Mouse (Mus musculus) neutrophil, adult 65 days (primary cell): Measurements from ENCODE around the gene Gm20906. TPM values are rescaled to one million over a fixed set of nuclear protein-coding genes. Genes with fewer than 3 reads are reported as not detected.

Experiments used
- total RNA-seq: library from RNA; stranded (reverse); gene quantifications from 2 replicates; pipeline ENCODE4 v1.2.4, GENCODE M21; 2023

Gene Gm20906
- total RNA-seq: not detected in 2 replicates

GRCm38 (mm10) chrY:87550666-87551065, at the start of gene Gm20906:
TSS of gene Gm20906 (plus strand) at chrY:87550966.

